In the genomic region with DNA sequence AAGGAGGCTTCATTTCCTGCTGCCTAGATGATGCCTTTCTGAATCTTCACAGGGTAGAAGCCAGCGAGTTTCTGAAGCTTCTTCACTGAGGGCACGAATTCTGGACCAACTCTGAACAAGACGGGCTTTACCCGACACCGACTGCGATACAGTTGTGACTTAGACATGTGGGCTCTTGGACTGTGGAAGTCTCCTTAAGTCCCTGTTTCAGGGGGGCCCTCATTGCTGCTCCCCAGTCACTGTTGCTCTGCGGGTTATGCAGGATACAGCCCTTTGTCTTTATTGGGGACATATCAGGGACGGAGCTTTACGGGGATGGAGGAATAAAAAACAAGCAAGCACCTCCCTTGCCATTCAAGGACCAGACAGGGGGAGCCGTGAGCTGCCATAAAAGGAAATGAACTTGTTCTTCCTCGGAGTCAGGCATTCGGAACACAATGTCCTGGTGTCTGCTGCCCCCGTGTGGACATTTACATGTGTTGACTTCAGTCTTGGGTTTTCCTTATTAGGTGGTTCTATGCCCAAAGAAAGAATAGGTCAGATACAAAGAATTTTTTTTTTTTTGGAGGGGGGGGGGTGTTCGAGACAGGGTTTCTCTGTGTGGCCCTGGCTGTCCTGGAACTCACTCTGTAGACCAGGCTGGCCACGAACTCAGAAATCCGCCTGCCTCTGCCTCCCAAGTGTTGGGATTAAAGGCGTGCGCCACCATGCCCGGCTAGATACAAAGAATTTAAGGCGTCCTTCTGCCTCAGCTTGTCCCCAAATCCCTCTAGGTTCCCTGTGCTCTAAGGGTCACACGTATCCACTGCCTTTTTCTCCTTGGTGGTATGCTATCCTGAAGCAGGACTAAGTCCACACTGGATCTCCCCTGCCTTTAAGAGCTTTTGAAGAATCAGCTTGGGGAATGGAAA, we compare ENCODE assay signal across 8 mouse cellular contexts. TPM values are rescaled to one million over a fixed set of nuclear protein-coding genes. Genes with fewer than 3 reads are reported as not detected.
DNase-seq lines count a peak whose midpoint lies in the region; ATAC-seq lines count a peak whose summit lies in the region.

No protein-coding gene starts in this region.

- peak overlapping the region; percentile 68 for H3K9ac ChIP-seq in hindbrain, embryonic 13.5 days

- peak overlapping the region; percentile 38 for H3K4me3 ChIP-seq in hindbrain, embryonic 13.5 days

- H3K4me2 ChIP-seq in hindbrain, embryonic 13.5 days, result peak overlapping the region; percentile 62

- H3K4me1 ChIP-seq in hindbrain, embryonic 13.5 days (replicated peaks), result no peaks in the 10 kb centered on the region

- WGBS in hindbrain, embryonic 13.5 days, result 25% methylated on average over 21 of the region's 21 CpGs

- ATAC-seq in hindbrain, embryonic 13.5 days (ENCODE audit: low FRiP score), result peak; percentile 87

- no peaks in the 10 kb centered on the region for H3K9me3 ChIP-seq in hindbrain, embryonic 13.5 days

- no peak overlapping the region; the same call in 1 of the 2 replicates for H3K27ac ChIP-seq in hindbrain, embryonic 13.5 days

- peak; percentile 84 for DNase-seq in Muller cell, postnatal 12 days (ENCODE audit: inconsistent ontology term)
- DNase-seq in cerebellum, adult 9-11 months, result peak; percentile 78
- peak; percentile 73 to 83 for DNase-seq in frontal cortex, postnatal 10 days (ENCODE audit: low spot score in 2 of 2)
- peak; percentile 68 to 93 for DNase-seq in layer of hippocampus, postnatal 25 days (ENCODE audit: extremely low spot score in 1 of 2, low spot score in 1 of 2)
- peak; percentile 88 for DNase-seq in lung, postnatal 25 days (ENCODE audit: low spot score)
- DNase-seq in retina, embryonic 14.5 days (ENCODE audit: low spot score), result peak; percentile 98
- peak; percentile 92 for DNase-seq in thymus, postnatal 4 days

- no peaks in the 10 kb centered on the region for H3K27me3 ChIP-seq in hindbrain, embryonic 13.5 days

- no peaks in the 10 kb centered on the region for H3K36me3 ChIP-seq in hindbrain, embryonic 13.5 days

RNA-seq across cellular contexts. Expression of gene Frrs1, which starts 23.2 kb away (rescaled TPM):
- 3.4 and 3.9 TPM in 2 replicates for polyA plus RNA-seq in hindbrain, embryonic 13.5 days (2015; fragmentation: Nextera tagmentation; extraction: Ambion mirVana)
- total RNA-seq in layer of hippocampus, postnatal 25 days (2021), result under 1 TPM; 0.84 to 0.89 TPM

RNA-seq across cellular contexts. Expression of gene Agl, which starts 28.1 kb away (rescaled TPM):
- 16.5 and 17.3 TPM in 2 replicates for polyA plus RNA-seq in hindbrain, embryonic 13.5 days (2015; fragmentation: Nextera tagmentation; extraction: Ambion mirVana)
- 10 to 100 TPM; 26.2 to 29.3 TPM for total RNA-seq in layer of hippocampus, postnatal 25 days (2021)
